Mouse (Mus musculus): ENCODE measurements at regions not wholly inside any gene's neighbourhood (a gene's known extent, or its start where the extent isn't known, plus 50 kb on each side); places are given as distances from the start of the nearest gene placed in this dataset.

DNA sequence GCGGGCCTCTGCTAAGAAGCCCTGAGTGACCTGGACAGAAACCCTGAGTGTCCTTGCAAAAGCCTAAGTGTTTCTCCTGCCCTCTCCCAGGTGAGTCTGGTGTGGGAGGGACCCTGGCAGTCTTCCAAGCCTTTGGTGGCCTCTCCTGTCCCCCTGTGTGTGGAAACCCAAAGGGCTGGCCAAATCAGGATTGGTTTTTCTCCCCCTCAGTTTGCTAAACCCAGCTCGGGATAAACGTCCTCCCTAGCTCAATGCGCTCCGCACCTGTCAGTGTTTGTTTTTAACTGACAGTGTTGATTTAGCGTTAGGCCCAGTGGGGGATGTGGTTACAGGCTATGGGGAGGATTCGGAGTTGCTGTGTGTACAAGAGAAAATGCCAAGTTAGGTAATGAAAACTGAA lies 140.9 kb upstream of the Dyrk2 start:
- TF ChIP-seq CTCF (IDR thresholded peaks at IDR 0.05; ENCODE audit: low read depth) (no peak), EP300 (IDR thresholded peaks at IDR 0.05; ENCODE audit: low read depth) (no peak)

Measured in liver, postnatal 0 days (tissue).